Mouse (Mus musculus) limb, embryonic 11.5 days (tissue): ENCODE data around the gene Ddr2. TPM values are rescaled to one million over a fixed set of nuclear protein-coding genes. Genes with fewer than 3 reads are reported as not detected.

Experiments
- ATAC-seq: fragments of 200-750 bp; cut with Nextera tagmentation; 2 replicates; pipeline ENCODE4 v1.8.0; 2017; ENCODE audit warnings: low read depth; ENCODE audit not compliant: insufficient number of reproducible peaks, low FRiP score, low TSS enrichment
- DNase-seq: peaks from one replicate; pipeline ENCODE4 v3.0.0-alpha.2; 2015; ENCODE audit warnings: low spot score
- H3K27ac ChIP-seq: fragments of 300-500 bp; sonication (generic); replicated peaks from 2 replicates; pipeline ENCODE4 v1.5.1; 2014; ENCODE audit warnings: low read depth, mild to moderate bottlenecking, low read length
- H3K27me3 ChIP-seq: fragments of 300-500 bp; sonication (generic); 2 replicates; pipeline ENCODE4 v1.6.1; 2014; ENCODE audit warnings: mild to moderate bottlenecking, low read length, mixed read lengths; ENCODE audit not compliant: control insufficient read depth, insufficient read depth
- H3K36me3 ChIP-seq: fragments of 300-500 bp; sonication (generic); 2 replicates; pipeline ENCODE4 v1.6.1; 2014; ENCODE audit warnings: mild to moderate bottlenecking, low read length, moderate library complexity, mixed read lengths; ENCODE audit not compliant: control insufficient read depth, insufficient read depth
- H3K4me1 ChIP-seq: fragments of 300-500 bp; sonication (generic); 2 replicates; pipeline ENCODE4 v1.6.1; 2014; ENCODE audit warnings: low read length, mixed read lengths; ENCODE audit not compliant: control insufficient read depth, insufficient read depth
- H3K4me2 ChIP-seq: fragments of 300-500 bp; sonication (generic); 2 replicates; pipeline ENCODE4 v1.6.1; 2014; ENCODE audit warnings: low read depth, mild to moderate bottlenecking, moderate library complexity; ENCODE audit not compliant: severe bottlenecking
- H3K4me3 ChIP-seq: fragments of 300-500 bp; sonication (generic); 2 replicates; pipeline ENCODE4 v1.5.1; 2014; ENCODE audit warnings: low read depth, low read length
- H3K9ac ChIP-seq: fragments of 300-500 bp; sonication (generic); 2 replicates; pipeline ENCODE4 v1.6.1; 2014; ENCODE audit warnings: mild to moderate bottlenecking, low read length
- H3K9me3 ChIP-seq: fragments of 300-500 bp; sonication (generic); 2 replicates; pipeline ENCODE4 v1.6.1; 2016; ENCODE audit warnings: low read length; ENCODE audit not compliant: control insufficient read depth
- WGBS: fragments of 180-500 bp; shearing (Covaris S2); extraction: QIAGEN DNeasy Blood & Tissue Kit; methylation state at CpG from one replicate; pipeline ENCODE4 v1.1.7; 2014; 5-methylcytosine and 5-hydroxymethylcytosine counted together
- polyA plus RNA-seq: library from polyadenylated mRNA; unstranded; fragments of >200 nt; fragmentation: Nextera tagmentation; extraction: Ambion mirVana; gene quantifications from 2 replicates; pipeline ENCODE4 v1.2.1, GENCODE M21; 2014

Gene Ddr2
- 104 and 108 TPM in 2 replicates for polyA plus RNA-seq

- Histone ChIP-seq H3K27me3 (no peaks in the 10 kb centered on the region), H3K36me3 (no peaks in the 10 kb centered on the region), H3K4me2 (peak within 1 kb of the TSS; percentile 76), H3K27ac (peak within 1 kb of the TSS; percentile 93), H3K4me1 (peaks cover 16% of the 10 kb centered on the region; the same call in 1 of the 2 replicates), H3K9me3 (no peaks in the 10 kb centered on the region), H3K9ac (peak within 1 kb of the TSS; percentile 78), H3K4me3 (peak within 1 kb of the TSS; percentile 59)
- WGBS, result 20% methylated on average over 17 of the region's 17 CpGs
- ATAC-seq (peak; percentile 85), DNase-seq (peak; percentile 82)
These were observed at the start of gene Ddr2 for GRCm38 (mm10) chr1:170110516-170111332. TSS of gene Ddr2 (minus strand) at chr1:170110762.

GRCm38 (mm10) chr1:170159707-170160106 lies 49.1 kb upstream of the Ddr2 start:
- Histone ChIP-seq H3K4me2 (no peak overlapping the region), H3K4me3 (no peak overlapping the region), H3K27me3 (no peaks in the 10 kb centered on the region), H3K36me3 (peaks cover 3% of the 10 kb centered on the region; the same call in 1 of the 2 replicates), H3K27ac (no peak overlapping the region), H3K9me3 (no peaks in the 10 kb centered on the region), H3K9ac (no peak overlapping the region), H3K4me1 (no peaks in the 10 kb centered on the region)
- 69% methylated on average over 2 of the region's 2 CpGs for WGBS
- no peak for DNase-seq
- ATAC-seq, result no peak

- ATAC-seq (no peak), DNase-seq (no peak)
- WGBS, result 89% methylated on average over 5 of the region's 5 CpGs
- Histone ChIP-seq H3K27me3 (no peaks in the 10 kb centered on the region), H3K4me3 (no peak overlapping the region), H3K27ac (no peak overlapping the region), H3K9ac (no peak overlapping the region), H3K36me3 (peaks cover 3% of the 10 kb centered on the region; the same call in 1 of the 2 replicates), H3K4me1 (no peaks in the 10 kb centered on the region), H3K4me2 (no peak overlapping the region), H3K9me3 (no peaks in the 10 kb centered on the region)
These were observed 45.2 kb upstream of the Ddr2 start for GRCm38 (mm10) chr1:170155761-170156160.

- Histone ChIP-seq H3K9ac (no peak overlapping the region), H3K4me3 (no peak overlapping the region), H3K27me3 (no peaks in the 10 kb centered on the region), H3K9me3 (no peaks in the 10 kb centered on the region), H3K4me1 (no peaks in the 10 kb centered on the region), H3K36me3 (peaks cover 3% of the 10 kb centered on the region; the same call in 1 of the 2 replicates), H3K4me2 (no peak overlapping the region), H3K27ac (no peak overlapping the region)
- 70% methylated on average over 2 of the region's 2 CpGs for WGBS
- no peak for ATAC-seq
- DNase-seq, result no peak
These were observed 44.7 kb upstream of the Ddr2 start for GRCm38 (mm10) chr1:170155298-170155697.

- DNase-seq (no peak), ATAC-seq (no peak)
- no peaks in the 10 kb centered on the region for H3K9me3 ChIP-seq
- no peak overlapping the region for H3K27ac ChIP-seq
- H3K9ac ChIP-seq, result no peak overlapping the region
- H3K4me3 ChIP-seq, result no peak overlapping the region
- H3K36me3 ChIP-seq, result peaks cover 3% of the 10 kb centered on the region; the same call in 1 of the 2 replicates
- H3K4me1 ChIP-seq, result no peaks in the 10 kb centered on the region
- H3K4me2 ChIP-seq, result no peak overlapping the region
- WGBS, result 76% methylated on average over 8 of the region's 8 CpGs
- H3K27me3 ChIP-seq, result no peaks in the 10 kb centered on the region
These were observed 43.4 kb upstream of the Ddr2 start for GRCm38 (mm10) chr1:170153986-170154385.

GRCm38 (mm10) chr1:170152552-170152951 lies 42.0 kb upstream of the Ddr2 start:
- H3K36me3 ChIP-seq, result no peaks in the 10 kb centered on the region; the same call in 1 of the 2 replicates
- H3K4me1 ChIP-seq, result no peaks in the 10 kb centered on the region
- DNase-seq (no peak), ATAC-seq (no peak)
- H3K9ac ChIP-seq, result no peak overlapping the region
- H3K4me3 ChIP-seq, result no peak overlapping the region
- H3K27ac ChIP-seq, result no peak overlapping the region
- no peaks in the 10 kb centered on the region for H3K9me3 ChIP-seq
- H3K27me3 ChIP-seq, result no peaks in the 10 kb centered on the region
- H3K4me2 ChIP-seq, result no peak overlapping the region
- 85% methylated on average over 2 of the region's 2 CpGs for WGBS

GRCm38 (mm10) chr1:170150870-170151269 lies 40.3 kb upstream of the Ddr2 start:
- Histone ChIP-seq H3K36me3 (no peaks in the 10 kb centered on the region), H3K4me1 (no peaks in the 10 kb centered on the region), H3K9me3 (no peaks in the 10 kb centered on the region), H3K4me3 (no peak overlapping the region), H3K27me3 (no peaks in the 10 kb centered on the region), H3K9ac (no peak overlapping the region), H3K27ac (no peak overlapping the region), H3K4me2 (no peak overlapping the region)
- WGBS, result 90% methylated on average over 6 of the region's 6 CpGs
- DNase-seq (no peak), ATAC-seq (no peak)

- no peaks in the 10 kb centered on the region for H3K9me3 ChIP-seq
- no peaks in the 10 kb centered on the region for H3K27me3 ChIP-seq
- H3K4me2 ChIP-seq, result no peak overlapping the region
- DNase-seq, result no peak
- no peak overlapping the region for H3K27ac ChIP-seq
- no peaks in the 10 kb centered on the region for H3K4me1 ChIP-seq
- 87% methylated on average over 4 of the region's 4 CpGs for WGBS
- H3K4me3 ChIP-seq, result no peak overlapping the region
- no peak for ATAC-seq
- H3K9ac ChIP-seq, result no peak overlapping the region
- no peaks in the 10 kb centered on the region for H3K36me3 ChIP-seq
These were observed 39.2 kb upstream of the Ddr2 start for GRCm38 (mm10) chr1:170149756-170150155.
